Mouse (Mus musculus) liver, embryonic 13.5 days (tissue): ENCODE data around the gene Btbd3. TPM values are rescaled to one million over a fixed set of nuclear protein-coding genes. Genes with fewer than 3 reads are reported as not detected.

Source experiments
- ATAC-seq: fragments of 200-750 bp; cut with Nextera tagmentation; 2 replicates; pipeline ENCODE4 v1.8.0; 2017; ENCODE audit warnings: low read depth, mild to moderate bottlenecking, moderate number of reproducible peaks, moderate library complexity
- DNase-seq: peaks from one replicate; pipeline ENCODE4 v3.0.0; 2022
- H3K27ac ChIP-seq: fragments of 300-500 bp; sonication (generic); 2 replicates; pipeline ENCODE4 v1.5.1; 2015; ENCODE audit warnings: moderate library complexity, mild to moderate bottlenecking, inconsistent platforms
- H3K27me3 ChIP-seq: fragments of 300-500 bp; sonication (generic); 2 replicates; pipeline ENCODE4 v1.6.1; 2015; ENCODE audit warnings: mild to moderate bottlenecking, inconsistent platforms
- H3K36me3 ChIP-seq: fragments of 300-500 bp; sonication (generic); 2 replicates; pipeline ENCODE4 v1.6.1; 2015; ENCODE audit warnings: mild to moderate bottlenecking, inconsistent platforms
- H3K4me1 ChIP-seq: fragments of 300-500 bp; sonication (generic); replicated peaks from 2 replicates; pipeline ENCODE4 v1.6.1; 2015; ENCODE audit warnings: inconsistent platforms
- H3K4me2 ChIP-seq: fragments of 300-500 bp; sonication (generic); 2 replicates; pipeline ENCODE4 v1.6.1; 2015; ENCODE audit warnings: inconsistent platforms, mild to moderate bottlenecking, moderate library complexity
- H3K4me3 ChIP-seq: fragments of 300-500 bp; sonication (generic); replicated peaks from 2 replicates; pipeline ENCODE4 v1.5.1; 2015; ENCODE audit warnings: mild to moderate bottlenecking, inconsistent platforms
- H3K9ac ChIP-seq: fragments of 300-500 bp; sonication (generic); 2 replicates; pipeline ENCODE4 v1.6.1; 2015; ENCODE audit warnings: mild to moderate bottlenecking, inconsistent platforms
- H3K9me3 ChIP-seq: fragments of 300-500 bp; sonication (generic); replicated peaks from 2 replicates; pipeline ENCODE4 v1.6.1; 2016; ENCODE audit warnings: inconsistent platforms
- WGBS: fragments of 180-500 bp; shearing (Covaris S2); methylation state at CpG from one replicate; pipeline ENCODE4 v1.1.7; 2015; ENCODE audit not compliant: insufficient replicate concordance; 5-methylcytosine and 5-hydroxymethylcytosine counted together
- polyA plus RNA-seq: library from polyadenylated mRNA; unstranded; fragments of >200 nt; fragmentation: Nextera tagmentation; extraction: Ambion mirVana; gene quantifications from 2 replicates; pipeline ENCODE4 v1.2.1, GENCODE M21; 2015

Btbd3 gene
- polyA plus RNA-seq, 1 experiment from 2014 or later = 1.7 TPM

GRCm38 (mm10) chr2:138403046-138403445, 146.7 kb downstream of the Btbd3 start:
- H3K27ac ChIP-seq = no peak overlapping the region
- no peak overlapping the region for H3K4me3 ChIP-seq
- H3K36me3 ChIP-seq = no peaks in the 10 kb centered on the region
- 54% methylated on average over 5 of the region's 5 CpGs for WGBS
- H3K9ac ChIP-seq = no peak overlapping the region
- ATAC-seq = no peak
- no peak overlapping the region for H3K4me2 ChIP-seq
- H3K9me3 ChIP-seq = 0 out of 2 replicates have a peak, but pooled peaks cover 5% of the 10 kb centered on the region
- H3K27me3 ChIP-seq = no peaks in the 10 kb centered on the region
- no peak for DNase-seq
- no peaks in the 10 kb centered on the region for H3K4me1 ChIP-seq

GRCm38 (mm10) chr2:138405753-138406528, 149.6 kb downstream of the Btbd3 start:
- Histone ChIP-seq H3K4me3 (no peak overlapping the region), H3K4me1 (no peaks in the 10 kb centered on the region), H3K27me3 (no peaks in the 10 kb centered on the region), H3K36me3 (no peaks in the 10 kb centered on the region), H3K4me2 (no peak overlapping the region), H3K9me3 (no peaks in the 10 kb centered on the region), H3K27ac (no peak overlapping the region), H3K9ac (no peak overlapping the region)
- ATAC-seq (no peak), DNase-seq (no peak)
- WGBS = 42% methylated on average over 4 of the region's 4 CpGs

GRCm38 (mm10) chr2:138406703-138407102, 150.3 kb downstream of the Btbd3 start:
- Histone ChIP-seq H3K4me1 (no peaks in the 10 kb centered on the region), H3K27me3 (no peaks in the 10 kb centered on the region), H3K4me2 (no peak overlapping the region), H3K27ac (no peak overlapping the region), H3K9ac (no peak overlapping the region), H3K9me3 (no peaks in the 10 kb centered on the region), H3K36me3 (no peaks in the 10 kb centered on the region), H3K4me3 (no peak overlapping the region)
- DNase-seq (no peak), ATAC-seq (no peak)

- H3K27me3 ChIP-seq = no peaks in the 10 kb centered on the region
- ATAC-seq (no peak), DNase-seq (no peak)
- WGBS = 48% methylated on average over 5 of the region's 5 CpGs
- no peak overlapping the region for H3K4me2 ChIP-seq
- no peak overlapping the region for H3K4me3 ChIP-seq
- H3K27ac ChIP-seq = no peak overlapping the region
- H3K9me3 ChIP-seq = no peaks in the 10 kb centered on the region
- H3K36me3 ChIP-seq = no peaks in the 10 kb centered on the region
- H3K4me1 ChIP-seq = no peaks in the 10 kb centered on the region
- H3K9ac ChIP-seq = no peak overlapping the region
These were observed 156.2 kb downstream of the Btbd3 start for GRCm38 (mm10) chr2:138412537-138412936.

- DNase-seq (no peak), ATAC-seq (no peak)
- Histone ChIP-seq H3K9ac (no peak overlapping the region), H3K4me3 (no peak overlapping the region), H3K4me2 (no peak overlapping the region), H3K9me3 (0 out of 2 replicates have a peak, but pooled peaks cover 3% of the 10 kb centered on the region), H3K4me1 (no peaks in the 10 kb centered on the region), H3K27ac (no peak overlapping the region), H3K36me3 (no peaks in the 10 kb centered on the region), H3K27me3 (no peaks in the 10 kb centered on the region)
- WGBS = 44% methylated on average over 2 of the region's 2 CpGs
These were observed 166.0 kb downstream of the Btbd3 start for GRCm38 (mm10) chr2:138422321-138422720.

- no peaks in the 10 kb centered on the region for H3K9me3 ChIP-seq
- H3K4me2 ChIP-seq = no peak overlapping the region
- WGBS = 43% methylated on average over 2 of the region's 2 CpGs
- no peak overlapping the region for H3K4me3 ChIP-seq
- no peaks in the 10 kb centered on the region for H3K4me1 ChIP-seq
- no peak overlapping the region for H3K9ac ChIP-seq
- no peaks in the 10 kb centered on the region for H3K36me3 ChIP-seq
- ATAC-seq = no peak
- H3K27me3 ChIP-seq = no peaks in the 10 kb centered on the region
- no peak overlapping the region for H3K27ac ChIP-seq
- no peak for DNase-seq
These were observed 175.6 kb downstream of the Btbd3 start for GRCm38 (mm10) chr2:138431991-138432390.

- DNase-seq (no peak), ATAC-seq (no peak)
- no peaks in the 10 kb centered on the region for H3K9me3 ChIP-seq
- no peaks in the 10 kb centered on the region for H3K27me3 ChIP-seq
- no peak overlapping the region for H3K27ac ChIP-seq
- no peaks in the 10 kb centered on the region for H3K4me1 ChIP-seq
- no peak overlapping the region for H3K4me2 ChIP-seq
- no peaks in the 10 kb centered on the region for H3K36me3 ChIP-seq
- no peak overlapping the region for H3K9ac ChIP-seq
- WGBS = 62% methylated on average over 3 of the region's 3 CpGs
- H3K4me3 ChIP-seq = no peak overlapping the region
These were observed 190.1 kb downstream of the Btbd3 start for GRCm38 (mm10) chr2:138446466-138446865.

- Histone ChIP-seq H3K4me1 (no peaks in the 10 kb centered on the region), H3K9me3 (no peaks in the 10 kb centered on the region), H3K27me3 (no peaks in the 10 kb centered on the region), H3K36me3 (no peaks in the 10 kb centered on the region), H3K9ac (no peak overlapping the region), H3K27ac (no peak overlapping the region), H3K4me2 (no peak overlapping the region), H3K4me3 (no peak overlapping the region)
- no peak for DNase-seq
- WGBS = 74% methylated on average over 7 of the region's 7 CpGs
- no peak for ATAC-seq
These were observed 190.6 kb downstream of the Btbd3 start for GRCm38 (mm10) chr2:138446943-138447342.

- no peaks in the 10 kb centered on the region for H3K36me3 ChIP-seq
- H3K4me1 ChIP-seq = no peaks in the 10 kb centered on the region
- no peak overlapping the region for H3K9ac ChIP-seq
- no peaks in the 10 kb centered on the region for H3K27me3 ChIP-seq
- no peak overlapping the region for H3K4me3 ChIP-seq
- no peak overlapping the region for H3K4me2 ChIP-seq
- H3K9me3 ChIP-seq = no peaks in the 10 kb centered on the region
- H3K27ac ChIP-seq = no peak overlapping the region
- 72% methylated on average over 3 of the region's 3 CpGs for WGBS
- no peak for DNase-seq
- ATAC-seq = no peak
These were observed 191.3 kb downstream of the Btbd3 start for GRCm38 (mm10) chr2:138447681-138448080.

GRCm38 (mm10) chr2:138468046-138468572, 211.7 kb downstream of the Btbd3 start:
- 73% methylated on average over 22 of the region's 22 CpGs for WGBS
- ATAC-seq = no peak

GRCm38 (mm10) chr2:138473407-138473806, 217.0 kb downstream of the Btbd3 start:
- Histone ChIP-seq H3K36me3 (no peaks in the 10 kb centered on the region), H3K9ac (no peak overlapping the region), H3K9me3 (0 out of 2 replicates have a peak, but pooled peaks cover 4% of the 10 kb centered on the region), H3K4me1 (no peaks in the 10 kb centered on the region), H3K4me2 (no peak overlapping the region), H3K27me3 (no peaks in the 10 kb centered on the region), H3K27ac (no peak overlapping the region), H3K4me3 (no peak overlapping the region)
- no peak for DNase-seq
- 73% methylated on average over 5 of the region's 5 CpGs for WGBS
- no peak for ATAC-seq

More at GRCm38 (mm10) chr2:138468046-138468572, 211.7 kb downstream of the Btbd3 start:
- H3K4me3 ChIP-seq = no peak overlapping the region
- no peak overlapping the region for H3K9ac ChIP-seq
- H3K4me2 ChIP-seq = no peak overlapping the region
- H3K36me3 ChIP-seq = no peaks in the 10 kb centered on the region
- DNase-seq = no peak
- no peaks in the 10 kb centered on the region for H3K9me3 ChIP-seq
- no peak overlapping the region for H3K27ac ChIP-seq
- no peaks in the 10 kb centered on the region for H3K27me3 ChIP-seq
- H3K4me1 ChIP-seq = no peaks in the 10 kb centered on the region

- Histone ChIP-seq H3K9ac (no peak overlapping the region), H3K4me1 (no peaks in the 10 kb centered on the region), H3K27ac (no peak overlapping the region), H3K36me3 (no peaks in the 10 kb centered on the region), H3K9me3 (0 out of 2 replicates have a peak, but pooled peaks cover 4% of the 10 kb centered on the region), H3K4me3 (no peak overlapping the region), H3K27me3 (no peaks in the 10 kb centered on the region), H3K4me2 (no peak overlapping the region)
- WGBS = 65% methylated on average over 3 of the region's 3 CpGs
- no peak for ATAC-seq
- DNase-seq = no peak
These were observed 220.1 kb downstream of the Btbd3 start for GRCm38 (mm10) chr2:138476486-138476885.
